Mouse (Mus musculus): ENCODE data around the gene Atp8b4. TPM values are rescaled to one million over a fixed set of nuclear protein-coding genes. Genes with fewer than 3 reads are reported as not detected.

Gene Atp8b4
- total and polyA plus RNA-seq, 2 experiments from 2014 or later = 0.11 TPM; not detected in 1

DNA sequence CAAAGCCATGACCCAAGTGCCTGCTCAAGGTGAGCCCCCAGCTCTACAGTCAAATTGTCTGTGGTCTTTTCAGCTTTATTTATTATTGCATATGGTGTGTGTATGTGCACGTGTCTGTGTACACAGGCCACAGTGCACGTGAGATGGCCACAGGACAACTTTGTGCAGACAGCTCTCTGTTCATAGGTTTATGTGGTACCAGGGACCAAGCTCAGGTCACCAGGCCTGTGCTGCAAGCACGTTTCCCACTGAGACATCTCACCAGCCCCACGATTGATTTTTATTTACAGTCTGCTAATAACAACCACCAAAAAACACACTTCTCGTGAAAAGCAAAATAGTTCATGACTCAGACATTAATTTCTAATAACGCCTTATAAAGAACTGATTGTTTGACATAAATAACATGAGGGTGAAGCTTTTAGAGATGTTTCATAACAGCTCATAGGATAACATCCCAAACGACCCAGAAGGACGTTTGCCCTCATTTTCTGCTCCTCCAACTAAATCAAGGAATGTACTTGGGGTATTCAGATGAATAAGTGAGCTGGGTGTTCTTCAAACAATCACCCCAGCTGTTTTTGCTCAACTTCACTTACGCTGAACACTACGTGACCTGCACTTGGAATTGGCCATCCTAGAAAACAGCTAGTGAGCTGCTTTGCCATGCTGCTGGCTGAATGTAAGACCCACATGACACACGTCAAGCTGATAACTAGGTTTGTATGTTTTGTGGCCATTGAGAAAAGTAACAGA lies 15.0 kb downstream of the Atp8b4 start:
- Histone ChIP-seq H3K27ac (ENCODE audit: low read depth, low read length) (no peak overlapping the region), H3K4me2 (ENCODE audit: low read depth) (no peak overlapping the region), H3K4me3 (ENCODE audit: low read depth, low read length) (no peak overlapping the region), H3K4me1 (ENCODE audit: insufficient read depth) (no peaks in the 10 kb centered on the region), H3K27me3 (ENCODE audit: insufficient read depth, low read length) (no peaks in the 10 kb centered on the region), H3K9me3 (ENCODE audit: low read length) (no peaks in the 10 kb centered on the region), H3K36me3 (ENCODE audit: insufficient read depth) (no peaks in the 10 kb centered on the region), H3K9ac (no peak overlapping the region)
- WGBS = 88% methylated on average over 11 of the region's 11 CpGs
- DNase-seq (no peak), ATAC-seq (no peak)
- no peak for TF ChIP-seq CTCF (IDR thresholded peaks at IDR 0.05; ENCODE audit: low read depth)

DNA sequence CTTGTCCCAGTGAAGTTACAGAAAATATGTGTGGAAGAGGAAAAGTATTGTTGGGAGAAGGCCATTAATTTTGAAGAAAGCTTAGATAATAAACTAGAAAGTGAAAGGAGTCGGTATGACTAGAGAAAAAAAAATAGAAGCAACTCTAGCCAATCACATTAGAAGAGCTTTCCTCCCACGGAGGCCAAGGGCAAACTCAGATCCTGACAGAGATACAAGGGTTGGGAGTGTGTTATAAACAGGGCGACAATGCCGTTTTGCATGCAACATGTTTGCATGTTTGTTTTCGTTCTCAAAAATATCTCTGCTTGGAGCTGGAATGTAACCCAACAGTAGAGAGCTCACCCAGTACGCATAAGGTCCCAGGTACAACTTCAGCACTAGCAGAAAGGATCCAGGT lies 17.1 kb downstream of the Atp8b4 start:
- H3K27ac ChIP-seq (ENCODE audit: low read depth, low read length) = no peak overlapping the region
- no peak overlapping the region for H3K4me3 ChIP-seq (ENCODE audit: low read depth, low read length)
- no peak for DNase-seq
- no peaks in the 10 kb centered on the region for H3K27me3 ChIP-seq (ENCODE audit: insufficient read depth, low read length)
- H3K4me1 ChIP-seq (ENCODE audit: insufficient read depth) = no peaks in the 10 kb centered on the region
- H3K4me2 ChIP-seq (ENCODE audit: low read depth) = no peak overlapping the region
- no peak for TF ChIP-seq CTCF (IDR thresholded peaks at IDR 0.05; ENCODE audit: low read depth)
- no peak overlapping the region for H3K9ac ChIP-seq
- H3K36me3 ChIP-seq (ENCODE audit: insufficient read depth) = no peaks in the 10 kb centered on the region
- no peaks in the 10 kb centered on the region for H3K9me3 ChIP-seq (ENCODE audit: low read length)
- 84% methylated on average over 6 of the region's 6 CpGs for WGBS
- ATAC-seq = no peak

DNA sequence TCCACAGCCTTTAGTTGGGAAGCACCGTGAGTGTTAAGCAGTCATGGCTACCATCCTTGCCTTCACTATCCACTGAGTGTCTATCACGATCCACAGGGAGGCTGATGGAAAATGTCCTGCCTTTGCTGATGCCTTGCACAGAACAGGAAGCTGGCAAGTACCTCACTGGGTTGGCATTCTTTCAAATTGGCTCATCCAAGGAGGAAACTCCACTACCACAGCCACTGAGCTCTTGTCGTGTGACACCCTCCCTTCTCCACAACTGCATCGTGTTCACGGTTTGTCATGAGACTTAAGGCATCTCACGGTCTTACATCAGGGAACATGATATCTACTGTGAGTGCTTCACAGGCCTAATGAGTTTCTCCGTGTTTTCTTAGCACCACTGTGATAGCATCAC lies 22.9 kb downstream of the Atp8b4 start:
- no peak for DNase-seq
- Histone ChIP-seq H3K9ac (no peak overlapping the region), H3K27ac (ENCODE audit: low read depth, low read length) (no peak overlapping the region), H3K9me3 (ENCODE audit: low read length) (no peaks in the 10 kb centered on the region), H3K4me2 (ENCODE audit: low read depth) (no peak overlapping the region), H3K27me3 (ENCODE audit: insufficient read depth, low read length) (no peaks in the 10 kb centered on the region), H3K4me1 (ENCODE audit: insufficient read depth) (no peaks in the 10 kb centered on the region), H3K36me3 (ENCODE audit: insufficient read depth) (no peaks in the 10 kb centered on the region), H3K4me3 (ENCODE audit: low read depth, low read length) (no peak overlapping the region)
- TF ChIP-seq CTCF (IDR thresholded peaks at IDR 0.05; ENCODE audit: low read depth) = no peak
- no peak for ATAC-seq
- 80% methylated on average over 7 of the region's 7 CpGs for WGBS

DNA sequence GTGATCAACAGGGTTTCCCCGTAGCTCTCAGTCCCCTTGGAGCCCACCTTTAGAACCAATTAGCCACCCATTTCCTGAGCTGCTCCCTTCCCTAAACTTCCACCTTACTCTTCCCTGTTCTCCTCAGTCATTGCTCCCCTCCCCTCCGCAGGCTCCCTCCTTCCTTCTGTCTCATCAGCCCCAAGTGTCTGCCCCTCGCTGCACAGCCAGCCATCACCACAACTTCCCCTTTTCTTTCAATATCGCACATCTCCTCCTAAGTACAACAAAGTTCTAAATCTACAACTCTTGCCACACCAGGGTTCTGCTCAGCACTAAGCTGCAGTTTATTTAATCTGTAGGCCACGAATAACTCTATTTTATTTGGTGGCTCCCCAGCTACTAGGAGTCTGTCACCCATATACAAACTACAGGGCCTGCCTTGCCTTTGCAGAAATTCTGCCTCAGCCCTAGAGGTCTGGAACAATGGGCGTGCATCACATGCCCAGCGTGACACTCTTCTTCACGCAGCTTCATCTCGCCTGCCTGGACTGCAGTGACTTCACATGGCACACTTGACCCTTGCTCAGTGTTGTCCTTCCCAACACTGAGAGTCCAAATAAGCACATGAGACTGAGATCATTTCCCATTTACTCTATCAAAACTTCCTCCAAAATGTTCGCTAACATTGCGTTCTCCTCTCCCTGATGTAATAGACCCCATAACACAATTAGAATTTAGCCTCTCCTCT lies 24.6 kb downstream of the Atp8b4 start:
- no peak overlapping the region for H3K4me3 ChIP-seq (ENCODE audit: low read depth, low read length)
- H3K27ac ChIP-seq (ENCODE audit: low read depth, low read length) = no peak overlapping the region
- TF ChIP-seq CTCF (IDR thresholded peaks at IDR 0.05; ENCODE audit: low read depth) = no peak
- no peaks in the 10 kb centered on the region for H3K36me3 ChIP-seq (ENCODE audit: insufficient read depth)
- H3K4me2 ChIP-seq (ENCODE audit: low read depth) = no peak overlapping the region
- ATAC-seq (no peak), DNase-seq (no peak)
- H3K9me3 ChIP-seq (ENCODE audit: low read length) = no peaks in the 10 kb centered on the region
- no peaks in the 10 kb centered on the region for H3K4me1 ChIP-seq (ENCODE audit: insufficient read depth)
- H3K27me3 ChIP-seq (ENCODE audit: insufficient read depth, low read length) = no peaks in the 10 kb centered on the region
- 89% methylated on average over 11 of the region's 11 CpGs for WGBS
- no peak overlapping the region for H3K9ac ChIP-seq

DNA sequence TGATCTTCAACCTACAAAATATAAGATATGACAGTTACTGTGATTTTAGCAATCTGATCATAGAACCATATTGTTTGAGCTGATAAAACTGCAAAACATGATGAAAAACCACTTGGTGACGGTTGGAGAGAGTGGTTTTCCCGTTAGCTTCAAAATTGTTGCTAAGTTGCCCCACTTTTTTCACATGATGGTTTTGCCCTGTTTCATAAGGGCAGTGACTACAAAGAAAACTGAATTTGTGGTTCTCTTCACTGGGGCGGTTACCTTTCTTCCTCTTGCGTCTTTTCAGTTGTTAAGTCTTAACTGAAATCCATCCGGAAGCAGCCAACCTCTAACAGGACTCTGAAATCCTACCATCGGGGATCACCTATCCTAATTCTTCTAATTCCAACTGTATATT lies 26.5 kb downstream of the Atp8b4 start:
- H3K4me3 ChIP-seq (ENCODE audit: low read depth, low read length) = no peak overlapping the region

DNA sequence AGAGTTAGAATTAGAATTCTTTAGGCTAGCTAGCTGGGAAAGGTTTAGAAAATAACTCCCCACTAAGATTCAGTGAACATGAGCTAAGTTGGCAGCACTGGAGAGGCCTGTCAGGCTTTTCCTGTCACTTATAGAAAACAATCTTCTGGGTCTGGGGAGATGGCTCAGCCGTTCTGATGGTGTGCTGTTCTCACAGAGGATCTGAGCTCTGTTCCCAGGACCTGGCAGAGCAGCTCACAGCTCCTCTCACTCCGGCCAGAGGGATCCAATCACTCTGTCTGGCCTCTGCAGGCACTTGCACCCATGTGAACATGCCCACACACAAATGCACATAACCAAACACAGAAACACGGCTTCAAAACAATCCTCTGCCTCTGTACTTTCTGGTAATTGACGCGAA lies 27.6 kb downstream of the Atp8b4 start:
- H3K27me3 ChIP-seq (ENCODE audit: insufficient read depth, low read length) = no peaks in the 10 kb centered on the region
- no peak overlapping the region for H3K9ac ChIP-seq
- no peak for TF ChIP-seq CTCF (IDR thresholded peaks at IDR 0.05; ENCODE audit: low read depth)
- 79% methylated on average over 5 of the region's 5 CpGs for WGBS
- H3K4me3 ChIP-seq (ENCODE audit: low read depth, low read length) = no peak overlapping the region
- no peak overlapping the region for H3K4me2 ChIP-seq (ENCODE audit: low read depth)
- H3K27ac ChIP-seq (ENCODE audit: low read depth, low read length) = no peak overlapping the region
- no peaks in the 10 kb centered on the region for H3K9me3 ChIP-seq (ENCODE audit: low read length)
- DNase-seq (no peak), ATAC-seq (no peak)
- no peaks in the 10 kb centered on the region for H3K36me3 ChIP-seq (ENCODE audit: insufficient read depth)
- no peaks in the 10 kb centered on the region for H3K4me1 ChIP-seq (ENCODE audit: insufficient read depth)

More for the DNA sequence above, 26.5 kb downstream of the Atp8b4 start:
- H3K27ac ChIP-seq (ENCODE audit: low read depth, low read length) = no peak overlapping the region
- H3K9ac ChIP-seq = no peak overlapping the region
- WGBS = 93% methylated on average over 6 of the region's 6 CpGs
- DNase-seq (no peak), ATAC-seq (no peak)
- no peaks in the 10 kb centered on the region for H3K27me3 ChIP-seq (ENCODE audit: insufficient read depth, low read length)
- TF ChIP-seq CTCF (IDR thresholded peaks at IDR 0.05; ENCODE audit: low read depth) = no peak
- H3K4me1 ChIP-seq (ENCODE audit: insufficient read depth) = no peaks in the 10 kb centered on the region
- no peaks in the 10 kb centered on the region for H3K9me3 ChIP-seq (ENCODE audit: low read length)
- no peaks in the 10 kb centered on the region for H3K36me3 ChIP-seq (ENCODE audit: insufficient read depth)
- no peak overlapping the region for H3K4me2 ChIP-seq (ENCODE audit: low read depth)

DNA sequence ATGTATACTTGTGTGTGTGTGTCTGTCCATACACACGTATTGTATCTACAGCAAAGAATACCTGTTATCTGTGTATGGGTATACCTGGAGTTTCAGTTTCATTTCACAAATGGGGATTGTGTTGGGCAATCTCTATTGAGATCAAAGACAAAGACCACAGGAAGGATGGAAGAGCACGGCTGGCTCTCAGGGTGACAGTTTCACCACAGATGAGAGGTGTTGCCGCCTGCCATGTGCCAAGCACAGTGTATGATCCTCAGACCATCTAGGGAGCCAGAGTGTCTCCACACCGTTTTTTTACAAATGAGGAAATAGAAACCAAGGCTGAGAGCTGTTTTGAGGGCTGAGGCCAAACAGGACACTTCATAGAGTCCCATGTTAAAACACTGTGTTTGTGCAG lies 32.7 kb downstream of the Atp8b4 start:
- H3K27ac ChIP-seq (ENCODE audit: low read depth, low read length) = no peak overlapping the region
- H3K4me3 ChIP-seq (ENCODE audit: low read depth, low read length) = no peak overlapping the region
- H3K9me3 ChIP-seq (ENCODE audit: low read length) = no peaks in the 10 kb centered on the region
- ATAC-seq = no peak
- no peaks in the 10 kb centered on the region for H3K36me3 ChIP-seq (ENCODE audit: insufficient read depth)
- no peak overlapping the region for H3K9ac ChIP-seq
- H3K4me2 ChIP-seq (ENCODE audit: low read depth) = no peak overlapping the region
- no peak for TF ChIP-seq CTCF (IDR thresholded peaks at IDR 0.05; ENCODE audit: low read depth)
- no peak for DNase-seq
- no peaks in the 10 kb centered on the region for H3K27me3 ChIP-seq (ENCODE audit: insufficient read depth, low read length)
- 82% methylated on average over 4 of the region's 4 CpGs for WGBS
- no peaks in the 10 kb centered on the region for H3K4me1 ChIP-seq (ENCODE audit: insufficient read depth)
